Mouse (Mus musculus): ENCODE results near the gene Tmem138. TPM values are rescaled to one million over a fixed set of nuclear protein-coding genes. Genes with fewer than 3 reads are reported as not detected.

Gene Tmem138
- polyA plus RNA-seq, 1 experiment = 16.0 TPM

- no peaks in the 10 kb centered on the region for H3K27me3 ChIP-seq (ENCODE audit: control insufficient read depth, insufficient read depth, insufficient read length)
- no peak overlapping the region for H3K4me2 ChIP-seq (ENCODE audit: low read depth)
- TF ChIP-seq E2F4 (IDR thresholded peaks at IDR 0.05; ENCODE audit: insufficient read depth) (no peak), MYOD1 (IDR thresholded peaks at IDR 0.05; ENCODE audit: control insufficient read depth in 1 of 3, insufficient read length in 2 of 3, low read depth in 2 of 3) (no peak)
- no peaks in the 10 kb centered on the region for H3K36me3 ChIP-seq (ENCODE audit: control insufficient read depth, insufficient read depth)
- no peak overlapping the region for H3K4me3 ChIP-seq
- no peak overlapping the region for H3ac ChIP-seq (ENCODE audit: control insufficient read depth, insufficient read length)
- H3K79me2 ChIP-seq (ENCODE audit: control insufficient read depth, insufficient read depth) = no peaks in the 10 kb centered on the region
Observed at GRCm38 (mm10) chr19:10557001-10557400, 20.2 kb downstream of the Tmem138 start.

GRCm38 (mm10) chr19:10555624-10556510, 21.3 kb downstream of the Tmem138 start, which contains the start of gene Tmem216:
TSS of gene Tmem216 (minus strand) at chr19:10556238.
- Histone ChIP-seq H3K36me3 (ENCODE audit: control insufficient read depth, insufficient read depth) (peaks cover 5% of the 10 kb centered on the region), H3K27me3 (ENCODE audit: control insufficient read depth, insufficient read depth, insufficient read length) (no peaks in the 10 kb centered on the region)

GRCm38 (mm10) chr19:10539454-10539853, 37.7 kb downstream of the Tmem138 start:
- peaks cover 85% of the 10 kb centered on the region for H3K36me3 ChIP-seq (ENCODE audit: control insufficient read depth, insufficient read depth)
- H3K4me2 ChIP-seq (ENCODE audit: low read depth) = no peak overlapping the region
- H3ac ChIP-seq (ENCODE audit: control insufficient read depth, insufficient read length) = no peak overlapping the region
- H3K4me3 ChIP-seq = no peak overlapping the region
- TF ChIP-seq REST (IDR thresholded peaks at IDR 0.05; ENCODE audit: insufficient read depth, insufficient read length) (no peak), MAX (IDR thresholded peaks at IDR 0.05; ENCODE audit: low read depth) (no peak), TCF12 (IDR thresholded peaks at IDR 0.05; ENCODE audit: insufficient read depth, poor library complexity, severe bottlenecking) (no peak), POLR2AphosphoS2 (IDR thresholded peaks at IDR 0.05; ENCODE audit: insufficient read length, low read depth) (no peak), MYOD1 (IDR thresholded peaks at IDR 0.05; ENCODE audit: control insufficient read depth in 1 of 3, insufficient read length in 2 of 3, low read depth in 2 of 3) (no peak), TCF3 (IDR thresholded peaks at IDR 0.05; ENCODE audit: insufficient read length, low read depth) (no peak), USF1 (IDR thresholded peaks at IDR 0.05; ENCODE audit: low read depth) (no peak), SRF (IDR thresholded peaks at IDR 0.05; ENCODE audit: control insufficient read depth, insufficient read length, low read depth) (no peak), POLR2A (IDR thresholded peaks at IDR 0.05; ENCODE audit: insufficient read length, low read depth) (no peak), CEBPB (IDR thresholded peaks at IDR 0.05; ENCODE audit: insufficient read depth, poor library complexity, severe bottlenecking) (no peak), E2F4 (IDR thresholded peaks at IDR 0.05; ENCODE audit: insufficient read depth) (no peak), MYOG (IDR thresholded peaks at IDR 0.05; ENCODE audit: control insufficient read depth in 1 of 3, insufficient read depth in 1 of 3, insufficient read length in 2 of 3, low read depth in 2 of 3) (no peak)
- H3K79me2 ChIP-seq (ENCODE audit: control insufficient read depth, insufficient read depth) = no peaks in the 10 kb centered on the region
- no peaks in the 10 kb centered on the region for H3K27me3 ChIP-seq (ENCODE audit: control insufficient read depth, insufficient read depth, insufficient read length)

More at GRCm38 (mm10) chr19:10555624-10556510, 21.3 kb downstream of the Tmem138 start, which contains the start of gene Tmem216:
- no peak for TF ChIP-seq CEBPB (IDR thresholded peaks at IDR 0.05; ENCODE audit: insufficient read depth, poor library complexity, severe bottlenecking)
- peak in 1 of 3 experiments; percentile 16 for TF ChIP-seq MYOG (IDR thresholded peaks at IDR 0.05; ENCODE audit: control insufficient read depth in 1 of 3, insufficient read depth in 1 of 3, insufficient read length in 2 of 3, low read depth in 2 of 3)
- no peak for TF ChIP-seq TCF3 (IDR thresholded peaks at IDR 0.05; ENCODE audit: insufficient read length, low read depth)
- TF ChIP-seq TCF12 (IDR thresholded peaks at IDR 0.05; ENCODE audit: insufficient read depth, poor library complexity, severe bottlenecking) = no peak
- TF ChIP-seq SRF (IDR thresholded peaks at IDR 0.05; ENCODE audit: control insufficient read depth, insufficient read length, low read depth) = no peak
- no peak for TF ChIP-seq REST (IDR thresholded peaks at IDR 0.05; ENCODE audit: insufficient read depth, insufficient read length)
- TF ChIP-seq POLR2AphosphoS2 (IDR thresholded peaks at IDR 0.05; ENCODE audit: insufficient read length, low read depth) = peak; percentile 58
- TF ChIP-seq USF1 (IDR thresholded peaks at IDR 0.05; ENCODE audit: low read depth) = no peak
- TF ChIP-seq MYOD1 (IDR thresholded peaks at IDR 0.05; ENCODE audit: control insufficient read depth in 1 of 3, insufficient read length in 2 of 3, low read depth in 2 of 3) = peak in 1 of 3 experiments; percentile 26
- TF ChIP-seq MAX (IDR thresholded peaks at IDR 0.05; ENCODE audit: low read depth) = no peak
- TF ChIP-seq E2F4 (IDR thresholded peaks at IDR 0.05; ENCODE audit: insufficient read depth) = no peak
- TF ChIP-seq POLR2A (IDR thresholded peaks at IDR 0.05; ENCODE audit: insufficient read length, low read depth) = peak; percentile 77
- Histone ChIP-seq H3ac (ENCODE audit: control insufficient read depth, insufficient read length) (peak within 1 kb of the TSS; percentile 2), H3K4me2 (ENCODE audit: low read depth) (peak within 1 kb of the TSS; percentile 93), H3K79me2 (ENCODE audit: control insufficient read depth, insufficient read depth) (no peaks in the 10 kb centered on the region), H3K4me3 (peak within 1 kb of the TSS; percentile 78)

- peaks cover 64% of the 10 kb centered on the region for H3K79me2 ChIP-seq (ENCODE audit: control insufficient read depth, insufficient read depth)
- H3ac ChIP-seq (ENCODE audit: control insufficient read depth, insufficient read length) = no peak overlapping the region
- no peak for TF ChIP-seq TCF3 (IDR thresholded peaks at IDR 0.05; ENCODE audit: insufficient read length, low read depth)
- TF ChIP-seq POLR2A (IDR thresholded peaks at IDR 0.05; ENCODE audit: insufficient read length, low read depth) = no peak
- TF ChIP-seq MYOG (IDR thresholded peaks at IDR 0.05; ENCODE audit: control insufficient read depth in 1 of 3, insufficient read depth in 1 of 3, insufficient read length in 2 of 3, low read depth in 2 of 3) = no peak
- no peak for TF ChIP-seq E2F4 (IDR thresholded peaks at IDR 0.05; ENCODE audit: insufficient read depth)
- no peak for TF ChIP-seq TCF12 (IDR thresholded peaks at IDR 0.05; ENCODE audit: insufficient read depth, poor library complexity, severe bottlenecking)
- TF ChIP-seq MAX (IDR thresholded peaks at IDR 0.05; ENCODE audit: low read depth) = no peak
- no peak for TF ChIP-seq CEBPB (IDR thresholded peaks at IDR 0.05; ENCODE audit: insufficient read depth, poor library complexity, severe bottlenecking)
- TF ChIP-seq SRF (IDR thresholded peaks at IDR 0.05; ENCODE audit: control insufficient read depth, insufficient read length, low read depth) = no peak
- TF ChIP-seq REST (IDR thresholded peaks at IDR 0.05; ENCODE audit: insufficient read depth, insufficient read length) = no peak
- no peak for TF ChIP-seq MYOD1 (IDR thresholded peaks at IDR 0.05; ENCODE audit: control insufficient read depth in 1 of 3, insufficient read length in 2 of 3, low read depth in 2 of 3)
- no peak for TF ChIP-seq USF1 (IDR thresholded peaks at IDR 0.05; ENCODE audit: low read depth)
- no peak for TF ChIP-seq POLR2AphosphoS2 (IDR thresholded peaks at IDR 0.05; ENCODE audit: insufficient read length, low read depth)
- no peak overlapping the region for H3K4me3 ChIP-seq
- H3K27me3 ChIP-seq (ENCODE audit: control insufficient read depth, insufficient read depth, insufficient read length) = no peaks in the 10 kb centered on the region
- H3K4me2 ChIP-seq (ENCODE audit: low read depth) = no peak overlapping the region
- H3K36me3 ChIP-seq (ENCODE audit: control insufficient read depth, insufficient read depth) = peaks cover 55% of the 10 kb centered on the region
Observed at GRCm38 (mm10) chr19:10530082-10530481, 47.1 kb downstream of the Tmem138 start.
